Mouse (Mus musculus): ENCODE data around the gene Gm815.

Gm815 gene

DNA sequence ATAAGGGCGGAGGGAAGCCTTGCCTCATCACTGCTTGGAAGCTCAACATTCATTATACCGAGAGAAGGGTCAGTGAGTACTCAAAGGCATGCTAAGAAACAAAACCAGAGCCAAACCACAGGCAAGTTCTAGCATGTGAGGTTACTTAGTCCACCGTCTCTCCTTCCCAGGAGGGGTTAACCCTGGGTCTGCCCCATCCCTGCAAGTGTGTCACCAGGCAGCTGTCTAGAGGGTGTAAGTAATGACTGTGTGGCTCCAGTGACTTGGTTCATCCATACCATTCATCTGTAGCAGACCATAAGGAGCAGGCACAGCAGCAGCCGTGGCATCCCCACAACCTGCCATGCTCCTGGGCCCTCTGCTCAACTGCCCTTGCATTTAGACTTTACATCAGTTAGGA, 5.8 kb upstream of the Gm815 start:
- no peak for DNase-seq

DNA sequence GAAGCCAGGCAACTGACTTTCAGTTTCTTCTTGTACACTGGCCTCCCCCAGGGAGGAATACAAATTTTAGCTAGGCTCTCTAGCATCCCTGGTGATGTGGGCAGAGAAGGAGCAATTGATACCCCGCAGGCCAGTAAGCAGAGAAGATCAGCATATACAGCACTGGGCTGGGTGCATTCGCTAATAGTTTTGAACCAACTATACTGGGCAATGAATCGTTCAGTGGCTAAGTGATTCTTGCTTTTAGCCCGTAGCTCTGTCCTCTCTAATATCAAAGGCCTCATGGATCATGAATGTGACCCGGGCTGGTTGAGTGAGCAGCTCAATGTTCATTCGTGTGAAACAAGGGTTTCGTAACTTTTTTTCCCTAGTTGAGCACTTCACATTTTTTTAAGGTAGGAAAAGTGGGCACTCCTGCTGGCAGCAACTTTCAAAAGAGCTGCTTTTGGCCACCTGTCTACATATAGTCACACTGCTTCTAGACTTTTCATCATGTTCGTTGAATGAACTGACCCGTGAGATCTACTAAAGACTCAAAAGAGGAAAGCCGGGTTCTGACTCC, 3.7 kb upstream of the Gm815 start:
- no peak for DNase-seq

DNA sequence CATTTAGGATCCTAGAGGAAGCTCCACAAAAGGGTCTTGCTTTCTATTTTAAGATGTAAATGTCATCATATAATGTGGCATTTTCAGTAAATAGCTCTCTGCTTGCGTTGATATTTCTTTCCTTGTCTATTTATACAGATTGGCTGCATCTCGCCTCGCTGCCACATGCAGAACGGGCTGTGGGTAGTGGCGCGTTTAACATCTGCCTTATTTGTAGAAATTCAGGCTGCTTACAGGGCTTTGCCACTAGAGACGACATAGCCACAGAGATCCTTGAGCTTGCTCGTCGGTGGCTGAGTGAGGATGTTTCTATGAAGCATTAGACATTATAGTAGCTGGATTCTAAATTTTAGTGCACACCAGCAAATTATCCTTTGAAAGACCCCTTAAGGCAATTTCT, 2.5 kb downstream of the Gm815 start:
- no peak for DNase-seq

DNA sequence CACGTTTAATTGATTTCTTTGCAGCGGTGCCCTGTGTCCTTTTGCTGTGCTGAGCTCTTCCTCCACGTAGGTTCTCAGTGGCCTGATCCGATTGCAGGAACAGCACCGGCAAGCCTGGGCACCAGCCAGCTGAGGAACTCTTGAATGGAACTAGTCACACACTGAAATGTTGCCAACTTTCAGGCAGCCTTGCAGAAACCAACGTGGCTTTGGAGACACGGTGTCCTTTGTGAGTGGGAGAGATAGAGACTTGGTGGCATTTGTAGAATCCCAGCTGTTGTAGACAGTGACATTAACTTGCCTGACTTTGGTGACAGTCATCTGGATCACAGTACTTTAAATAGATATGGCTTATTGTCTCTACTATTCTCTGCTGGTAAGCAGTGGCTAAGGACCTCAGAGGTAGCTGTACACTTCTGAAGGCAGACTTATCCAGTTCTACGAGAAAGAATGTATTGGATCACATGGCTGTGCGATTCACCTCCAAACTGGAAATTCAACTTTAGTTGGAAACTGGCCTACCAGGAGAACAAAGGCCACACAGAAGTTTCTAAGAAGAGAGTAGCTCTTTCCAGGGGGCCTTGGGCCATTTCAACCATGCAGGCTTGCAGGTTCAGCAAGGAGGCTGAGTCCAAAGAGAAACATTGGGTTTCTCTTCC, 5.8 kb downstream of the Gm815 start:
- no peak for DNase-seq

DNA sequence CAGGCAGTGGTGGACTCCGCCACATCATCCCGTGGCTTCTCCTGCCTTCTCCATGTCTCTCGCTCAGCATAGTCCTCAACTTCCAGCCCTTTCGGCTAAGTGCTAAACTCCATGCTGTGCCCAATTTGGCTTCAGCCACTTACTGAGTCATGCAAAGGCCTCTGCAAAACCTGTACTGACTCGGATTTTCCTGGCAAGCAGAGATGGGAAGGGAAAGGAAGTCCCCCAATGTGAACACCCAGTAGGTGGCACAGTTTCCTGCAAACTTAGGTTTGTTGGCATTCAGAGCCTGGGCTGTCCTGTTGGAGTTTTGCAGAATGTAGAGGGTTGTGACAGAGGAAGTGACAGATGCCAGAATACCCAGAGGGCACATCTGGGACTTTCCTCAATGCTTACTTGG, 7.2 kb downstream of the Gm815 start:
- no peak for DNase-seq

DNA sequence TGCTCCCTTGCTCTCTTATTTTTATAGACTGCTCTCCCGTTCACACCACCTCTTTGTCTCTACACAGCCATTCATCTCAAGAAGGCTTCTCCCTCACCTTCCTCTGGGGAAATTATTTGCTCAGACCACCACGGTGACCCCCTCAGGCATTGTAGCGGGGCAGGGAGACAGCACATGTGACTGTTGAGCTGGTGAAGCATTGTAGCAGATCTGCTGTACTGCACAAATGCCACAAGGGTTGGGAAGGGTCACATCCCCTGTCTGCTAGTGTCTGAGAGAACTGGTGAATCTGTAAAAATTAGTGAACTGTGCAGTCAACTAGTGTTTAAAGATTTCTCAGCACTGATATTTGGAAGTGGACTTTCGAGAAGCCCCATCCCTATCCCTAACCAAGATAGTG, 16.5 kb downstream of the Gm815 start:
- DNase-seq = no peak

DNA sequence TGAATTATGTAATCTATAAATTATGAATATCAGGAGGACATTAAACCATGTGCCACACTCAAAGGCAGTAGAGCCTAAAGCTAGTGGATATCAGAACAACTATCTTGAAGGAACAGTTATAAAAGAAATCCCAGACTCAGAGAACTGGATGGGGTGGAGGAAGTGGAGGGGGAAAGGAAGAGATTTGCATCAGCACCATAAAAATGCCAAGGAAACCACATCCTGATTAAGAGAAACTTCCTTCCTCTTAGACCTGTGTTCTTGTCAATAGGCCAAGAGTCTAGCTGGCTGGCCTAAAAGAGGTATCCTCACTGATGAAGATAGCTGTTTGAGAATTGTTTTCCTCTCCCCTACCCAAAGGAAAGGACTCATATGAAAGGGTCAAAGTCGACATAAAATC, 28.6 kb downstream of the Gm815 start:
- no peak for DNase-seq

DNA sequence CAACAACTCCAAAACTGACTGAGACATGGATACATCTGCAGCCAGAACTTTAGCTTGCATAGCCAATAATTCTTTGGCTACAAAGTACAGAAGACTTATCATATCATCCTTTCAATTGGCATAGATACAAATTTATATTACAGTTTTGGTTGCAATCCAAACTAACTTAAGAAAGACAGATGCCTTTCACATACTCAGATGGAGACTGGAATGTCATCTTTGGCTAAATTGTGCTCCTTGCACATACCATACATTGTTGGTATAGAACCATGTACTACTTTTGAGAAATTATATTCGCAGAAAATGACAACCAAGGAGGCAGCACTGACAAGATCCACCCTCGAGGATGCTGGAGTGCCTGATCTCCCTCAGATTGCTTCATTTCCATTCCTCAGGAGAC, 35.1 kb downstream of the Gm815 start:
- DNase-seq = no peak

DNA sequence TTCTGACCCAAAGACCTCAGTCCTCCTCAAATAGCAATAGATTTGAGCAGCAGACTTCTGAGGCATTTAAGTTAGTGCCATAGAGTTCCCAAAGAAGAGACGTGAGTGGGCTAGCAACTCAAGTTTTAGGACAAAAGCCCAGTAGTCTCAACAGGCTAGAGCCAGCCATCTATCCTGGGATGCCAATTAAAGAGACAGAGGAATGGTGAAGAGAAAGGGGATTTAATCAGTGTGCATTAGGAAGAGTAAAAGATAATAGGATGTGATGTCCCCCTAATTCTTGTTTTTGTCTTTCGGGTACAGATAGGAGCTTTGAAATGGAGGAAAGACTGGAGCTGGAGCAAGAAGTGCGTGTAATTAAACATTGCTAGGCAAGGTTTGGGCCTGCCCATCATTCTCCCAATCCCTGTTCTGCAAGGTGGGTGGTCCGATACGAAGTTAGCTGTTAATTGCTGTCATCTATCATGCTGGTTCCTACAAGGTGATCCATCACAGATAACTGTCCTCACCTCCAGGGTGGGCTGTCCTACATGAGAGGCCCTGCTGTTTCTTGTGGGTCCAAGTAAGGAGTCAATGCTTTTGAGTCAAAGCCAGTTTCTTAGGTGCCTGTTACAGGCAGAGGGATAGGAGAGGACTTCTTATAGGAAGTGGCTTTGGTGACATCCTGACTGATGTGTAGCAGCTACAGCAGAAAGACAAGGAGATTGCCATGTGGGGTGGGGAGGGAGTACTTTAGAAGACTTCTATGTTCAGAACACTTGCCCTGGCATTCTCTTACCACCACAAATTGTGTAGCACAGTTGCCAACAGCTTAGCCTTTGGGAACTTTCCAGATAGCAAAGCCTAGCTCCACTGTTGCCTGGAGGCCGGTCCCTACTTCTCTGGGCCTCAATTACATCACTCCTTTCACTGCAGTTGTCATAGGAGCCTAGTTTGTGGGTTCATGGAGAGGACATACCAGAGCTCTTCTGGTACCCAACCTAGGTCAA, 44.9 kb downstream of the Gm815 start:
- DNase-seq = no peak

DNA sequence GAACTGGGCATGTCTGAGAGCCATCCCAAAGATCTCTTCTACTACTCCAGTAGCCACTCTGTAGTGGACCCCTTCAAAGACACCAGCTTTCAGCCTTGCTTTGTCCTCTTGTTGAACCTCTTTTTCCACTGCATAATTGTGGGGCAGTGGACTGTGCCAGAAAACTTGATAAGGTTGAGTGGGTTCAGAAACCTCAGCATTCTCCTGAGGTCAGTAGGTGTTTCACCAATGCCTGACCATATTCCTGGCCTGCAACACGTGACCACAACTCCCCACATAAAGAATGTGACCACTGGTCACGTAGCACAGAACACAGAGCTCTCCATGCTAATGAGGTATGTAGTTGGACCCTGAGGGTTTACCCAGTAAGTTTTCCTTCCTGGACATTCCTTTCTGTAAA, 48.5 kb downstream of the Gm815 start:
- DNase-seq = no peak

Data from cerebellum, adult 11 months (tissue).